Mouse (Mus musculus) G1E (cell line): ENCODE measurements around the gene Olfr1223. TPM values are rescaled to one million over a fixed set of nuclear protein-coding genes. Genes with fewer than 3 reads are reported as not detected.
"Not testable (repeated sequence)": the region's sequence is repeated elsewhere in the genome, so short reads cannot be mapped to it uniquely, and the experiment has no call there.

Experiments
- ATAC-seq: 2 replicates; pipeline ENCODE4 v1.8.0; 2016; ENCODE audit warnings: mild to moderate bottlenecking; ENCODE audit not compliant: insufficient number of reproducible peaks, poor library complexity, low FRiP score, severe bottlenecking; ENCODE audit errors: extremely low read depth
- DNase-seq: peaks from one replicate; pipeline ENCODE4 v3.0.0; 2012; ENCODE audit warnings: low spot score
- H3K27me3 ChIP-seq: 2 replicates; pipeline ENCODE4 v1.6.1; 2012; ENCODE audit warnings: mild to moderate bottlenecking, low read length, inconsistent platforms; ENCODE audit not compliant: insufficient read depth
- H3K36me3 ChIP-seq: replicated peaks from 2 replicates; pipeline ENCODE3; 2012; ENCODE audit warnings: mild to moderate bottlenecking, inconsistent platforms
- H3K4me1 ChIP-seq: 2 replicates; pipeline ENCODE4 v1.6.1; 2012; ENCODE audit warnings: low read depth, low read length, inconsistent platforms, mixed read lengths; ENCODE audit not compliant: insufficient read depth
- H3K4me3 ChIP-seq: 2 replicates; pipeline ENCODE4 v1.5.1; 2012; ENCODE audit warnings: low read depth, mild to moderate bottlenecking, inconsistent platforms, low read length, moderate library complexity, mixed read lengths
- H3K9me3 ChIP-seq: replicated peaks from 2 replicates; pipeline ENCODE4 v1.6.1; 2012; ENCODE audit warnings: inconsistent platforms
- CTCF ChIP-seq: IDR thresholded peaks from 2 replicates; pipeline ENCODE4 v1.5.1; 2012; ENCODE audit warnings: low read depth, low read length, inconsistent platforms, mixed read lengths
- GATA1 ChIP-seq: IDR thresholded peaks from 2 replicates; pipeline ENCODE4 v1.6.1; 2012; ENCODE audit warnings: borderline replicate concordance, low read length, inconsistent platforms, mixed read lengths
- GATA2 ChIP-seq: IDR thresholded peaks from 2 replicates; pipeline ENCODE4 v1.6.1; 2012; ENCODE audit warnings: low read depth, low read length, inconsistent platforms, borderline replicate concordance
- POLR2AphosphoS5 ChIP-seq: IDR thresholded peaks from 2 replicates; pipeline ENCODE4 v1.6.1; 2012; ENCODE audit warnings: low read depth, low read length, inconsistent platforms; ENCODE audit not compliant: insufficient replicate concordance
- TAL1 ChIP-seq: conservative IDR thresholded peaks from 2 replicates; pipeline ENCODE4 v1.6.1; 2012; ENCODE audit warnings: low read depth, low read length, inconsistent platforms, mixed read lengths
- polyA plus RNA-seq: library from polyadenylated mRNA; stranded (reverse); fragments of >175 nt; gene quantifications from 2 replicates; pipeline ENCODE4 v1.2.3, GENCODE M21; 2012
- total RNA-seq, 2 experiments: library from RNA; stranded (forward) in 1 of 2; stranded (reverse) in 1 of 2; fragments of 200-1000 nt in 1 of 2; fragments of >200 nt in 1 of 2; fragmentation: Nextera tagmentation in 1 of 2; gene quantifications; 2 replicates each; pipeline ENCODE4 v1.2.3; 2014 to 2017

Olfr1223 gene
- total RNA-seq (2014; fragmentation: Nextera tagmentation) (not detected in 2 replicates), total RNA-seq (2017) (0.06 TPM in 1 of 2 replicates, not detected in the other), polyA plus RNA-seq (not detected in 2 replicates)

- TF ChIP-seq TAL1 (no peak), GATA1 (no peak), GATA2 (no peak)
- no peaks in the 10 kb centered on the region for H3K27me3 ChIP-seq
- H3K9me3 ChIP-seq: no peaks in the 10 kb centered on the region
- no peaks in the 10 kb centered on the region for H3K4me1 ChIP-seq
- H3K4me3 ChIP-seq: no peak within 1 kb of the TSS
- no peak for ATAC-seq
- no peak for DNase-seq
- H3K36me3 ChIP-seq: no peaks in the 10 kb centered on the region
Measured at GRCm38 (mm10) chr2:89151460-89151859, at the start of gene Olfr1223. TSS of gene Olfr1223 (minus strand) at chr2:89151560.

GRCm38 (mm10) chr2:89199948-89200347 lies 48.6 kb upstream of the Olfr1223 start, which contains the start of gene Olfr1226:
TSS of gene Olfr1226 (minus strand) at chr2:89200048.
- Histone ChIP-seq H3K9me3 (no peaks in the 10 kb centered on the region), H3K4me3 (no peak within 1 kb of the TSS), H3K36me3 (no peaks in the 10 kb centered on the region), H3K4me1 (no peaks in the 10 kb centered on the region), H3K27me3 (no peaks in the 10 kb centered on the region)
- ATAC-seq: no peak
- TF ChIP-seq POLR2AphosphoS5 (no peak), GATA1 (no peak), TAL1 (no peak), CTCF (no peak), GATA2 (no peak)
- no peak for DNase-seq

GRCm38 (mm10) chr2:89196325-89196982 lies 45.1 kb upstream of the Olfr1223 start:
- DNase-seq (no peak), ATAC-seq (no peak)
- Histone ChIP-seq H3K27me3 (no peaks in the 10 kb centered on the region), H3K9me3 (no peaks in the 10 kb centered on the region; the same call in 1 of the 2 replicates), H3K36me3 (no peaks in the 10 kb centered on the region), H3K4me3 (no peak overlapping the region), H3K4me1 (no peaks in the 10 kb centered on the region)
- TF ChIP-seq GATA1 (no peak), CTCF (no peak), GATA2 (no peak), POLR2AphosphoS5 (no peak), TAL1 (no peak)

- H3K9me3 ChIP-seq: no peaks in the 10 kb centered on the region
- H3K4me3 ChIP-seq: no peak within 1 kb of the TSS
- no peak for TF ChIP-seq GATA2
- no peak for TF ChIP-seq POLR2AphosphoS5
- no peak for TF ChIP-seq TAL1
- TF ChIP-seq GATA1: no peak
- no peak for TF ChIP-seq CTCF
- no peaks in the 10 kb centered on the region for H3K4me1 ChIP-seq
- H3K27me3 ChIP-seq: no peaks in the 10 kb centered on the region
- DNase-seq (no peak), ATAC-seq (no peak)
- no peaks in the 10 kb centered on the region for H3K36me3 ChIP-seq
Measured at GRCm38 (mm10) chr2:89174569-89174968, 23.2 kb upstream of the Olfr1223 start, which contains the start of gene Olfr1225. TSS of gene Olfr1225 (minus strand) at chr2:89174669.

- H3K27me3 ChIP-seq, DNase-seq, H3K4me1 ChIP-seq, H3K9me3 ChIP-seq, H3K4me3 ChIP-seq, ATAC-seq, H3K36me3 ChIP-seq: not testable (repeated sequence)
Measured at GRCm38 (mm10) chr2:89164711-89165110, 13.4 kb upstream of the Olfr1223 start.

- H3K4me3 ChIP-seq, H3K9me3 ChIP-seq, DNase-seq, ATAC-seq, H3K36me3 ChIP-seq, H3K4me1 ChIP-seq, H3K27me3 ChIP-seq: not testable (repeated sequence)
Measured at GRCm38 (mm10) chr2:89163991-89164390, 12.6 kb upstream of the Olfr1223 start, which contains the start of gene Olfr1224-ps1. TSS of gene Olfr1224-ps1 (minus strand) at chr2:89164091.

- no peaks in the 10 kb centered on the region for H3K36me3 ChIP-seq
- no peaks in the 10 kb centered on the region for H3K4me1 ChIP-seq
- no peaks in the 10 kb centered on the region for H3K27me3 ChIP-seq
- ATAC-seq (no peak), DNase-seq (no peak)
- H3K4me3 ChIP-seq: no peak within 1 kb of the TSS
- H3K9me3 ChIP-seq: no peaks in the 10 kb centered on the region
- TF ChIP-seq CTCF (no peak), POLR2AphosphoS5 (no peak), GATA2 (no peak)
Measured at GRCm38 (mm10) chr2:89132954-89133353, 18.4 kb downstream of the Olfr1223 start, which contains the start of gene Olfr1222. TSS of gene Olfr1222 (minus strand) at chr2:89133054.
